Mouse (Mus musculus): ENCODE measurements around the gene Ndnf.

DNA sequence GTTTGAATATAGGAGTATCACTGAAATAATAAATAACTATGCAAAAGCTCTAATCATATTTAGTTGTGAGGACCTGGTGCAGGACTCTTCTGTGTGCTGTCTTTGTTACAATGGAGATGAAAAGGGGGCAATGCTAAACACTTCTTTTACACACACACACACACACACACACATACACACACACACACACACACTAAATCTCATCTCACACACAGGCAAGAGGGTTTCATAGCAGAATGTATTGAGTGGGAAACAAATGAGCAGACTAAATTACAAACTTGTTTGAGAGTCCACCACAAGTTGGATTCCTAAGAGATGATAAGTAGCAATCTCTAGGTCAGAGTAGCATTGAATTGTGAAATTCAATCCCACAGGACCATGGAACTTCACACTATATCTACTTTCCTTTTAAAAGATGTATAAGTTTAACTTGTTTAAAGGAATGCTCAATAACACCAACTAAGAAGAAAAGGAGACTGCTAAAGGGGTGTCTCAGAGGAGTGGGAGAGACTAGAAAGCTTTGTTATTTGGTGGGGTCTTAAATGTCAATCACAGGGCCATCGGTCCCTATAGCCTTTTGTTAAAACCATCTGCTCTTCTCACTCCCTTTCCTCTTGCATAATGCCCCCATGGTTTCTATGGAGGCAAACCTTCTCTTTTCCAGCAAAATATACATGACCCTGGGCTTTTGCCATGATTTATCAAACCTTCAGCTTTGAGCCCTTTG lies 71.9 kb downstream of the Ndnf start:
- TF ChIP-seq POLR2A (IDR thresholded peaks at IDR 0.05; ENCODE audit: insufficient read depth, low read length) (no peak), CTCF (IDR thresholded peaks at IDR 0.05; ENCODE audit: low read depth, low read length) (no peak), EP300 (IDR thresholded peaks at IDR 0.05; ENCODE audit: insufficient read depth, low read depth, low read length) (no peak)

Measured in ES-Bruce4 (cell line).